Mouse (Mus musculus) intestine, postnatal 0 days (tissue): Measurements from ENCODE around the gene AY761185. TPM values are rescaled to one million over a fixed set of nuclear protein-coding genes. Genes with fewer than 3 reads are reported as not detected.

Experiments used
- ATAC-seq: fragments of 200-750 bp; cut with Nextera tagmentation; 2 replicates; pipeline ENCODE4 v1.8.0; 2017; ENCODE audit warnings: mild to moderate bottlenecking, moderate TSS enrichment, moderate library complexity
- H3K27ac ChIP-seq: fragments of 300-500 bp; sonication (generic); 2 replicates; pipeline ENCODE4 v1.5.1; 2014; ENCODE audit warnings: mild to moderate bottlenecking, low read depth, low read length, moderate library complexity
- H3K27me3 ChIP-seq: fragments of 300-500 bp; sonication (generic); replicated peaks from 2 replicates; pipeline ENCODE4 v1.6.1; 2014; ENCODE audit warnings: low read length, mixed read lengths; ENCODE audit not compliant: control insufficient read depth, insufficient read depth
- H3K36me3 ChIP-seq: fragments of 300-500 bp; sonication (generic); 2 replicates; pipeline ENCODE4 v1.6.1; 2014; ENCODE audit warnings: mild to moderate bottlenecking, moderate library complexity; ENCODE audit not compliant: control insufficient read depth, insufficient read depth
- H3K4me1 ChIP-seq: fragments of 300-500 bp; sonication (generic); replicated peaks from 2 replicates; pipeline ENCODE4 v1.6.1; 2014; ENCODE audit warnings: antibody characterized with exemption, low read length, mixed read lengths; ENCODE audit not compliant: control insufficient read depth, insufficient read depth
- H3K4me2 ChIP-seq: fragments of 300-500 bp; sonication (generic); replicated peaks from 2 replicates; pipeline ENCODE4 v1.6.1; 2014; ENCODE audit warnings: low read depth, mild to moderate bottlenecking, moderate library complexity
- H3K4me3 ChIP-seq: fragments of 300-500 bp; sonication (generic); 2 replicates; pipeline ENCODE4 v1.5.1; 2014; ENCODE audit warnings: low read depth, low read length
- H3K9ac ChIP-seq: fragments of 300-500 bp; sonication (generic); 2 replicates; pipeline ENCODE4 v1.6.1; 2014; ENCODE audit warnings: mild to moderate bottlenecking, low read depth, low read length
- H3K9me3 ChIP-seq: fragments of 300-500 bp; sonication (generic); 2 replicates; pipeline ENCODE4 v1.6.1; 2016; ENCODE audit warnings: mixed run types; ENCODE audit not compliant: control insufficient read depth
- CTCF ChIP-seq: sonication (generic); IDR thresholded peaks from 2 replicates; pipeline ENCODE4 v1.5.1; 2016; ENCODE audit warnings: low read depth, mild to moderate bottlenecking, control low read depth, antibody characterized with exemption, moderate library complexity
- WGBS: fragments of 180-500 bp; shearing (Covaris S2); extraction: QIAGEN DNeasy Blood & Tissue Kit; methylation state at CpG from one replicate; pipeline ENCODE4 v1.1.7; 2014; 5-methylcytosine and 5-hydroxymethylcytosine counted together
- polyA plus RNA-seq: library from polyadenylated mRNA; unstranded; fragments of >200 nt; fragmentation: Nextera tagmentation; extraction: Ambion mirVana; gene quantifications from 2 replicates; pipeline ENCODE4 v1.2.1, GENCODE M21; 2015

Gene AY761185
- polyA plus RNA-seq, 1 experiment from 2014 or later = not detected

DNA sequence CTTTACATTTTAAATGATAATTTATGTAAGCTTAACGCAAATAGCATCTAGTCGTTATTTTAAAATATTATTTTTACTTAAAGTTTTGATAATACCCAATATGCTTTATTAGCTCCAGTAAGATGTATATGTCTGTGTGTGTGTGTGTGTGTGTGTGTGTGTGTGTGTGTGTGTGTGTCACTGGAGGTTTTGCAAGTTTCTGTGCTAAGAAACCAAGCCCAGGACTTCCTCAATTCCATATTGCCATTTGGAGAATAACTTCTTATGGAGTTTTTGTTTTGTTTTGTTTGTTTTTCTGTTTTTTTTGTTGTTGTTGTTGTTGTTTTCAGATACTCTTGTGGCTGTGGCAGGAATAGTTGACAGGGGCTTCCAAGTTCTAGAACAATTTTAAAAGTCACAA, 37.4 kb downstream of the AY761185 start:
- no peak for TF ChIP-seq CTCF
- H3K27ac ChIP-seq = no peak overlapping the region
- no peak overlapping the region for H3K4me3 ChIP-seq
- H3K9me3 ChIP-seq = 0 out of 2 replicates have a peak, but pooled peaks cover 2% of the 10 kb centered on the region
- H3K36me3 ChIP-seq = no peaks in the 10 kb centered on the region
- no peaks in the 10 kb centered on the region for H3K27me3 ChIP-seq
- 97% methylated on average over 2 of the region's 2 CpGs for WGBS
- H3K4me1 ChIP-seq = no peaks in the 10 kb centered on the region
- no peak overlapping the region for H3K9ac ChIP-seq
- ATAC-seq = no peak
- no peak overlapping the region for H3K4me2 ChIP-seq

DNA sequence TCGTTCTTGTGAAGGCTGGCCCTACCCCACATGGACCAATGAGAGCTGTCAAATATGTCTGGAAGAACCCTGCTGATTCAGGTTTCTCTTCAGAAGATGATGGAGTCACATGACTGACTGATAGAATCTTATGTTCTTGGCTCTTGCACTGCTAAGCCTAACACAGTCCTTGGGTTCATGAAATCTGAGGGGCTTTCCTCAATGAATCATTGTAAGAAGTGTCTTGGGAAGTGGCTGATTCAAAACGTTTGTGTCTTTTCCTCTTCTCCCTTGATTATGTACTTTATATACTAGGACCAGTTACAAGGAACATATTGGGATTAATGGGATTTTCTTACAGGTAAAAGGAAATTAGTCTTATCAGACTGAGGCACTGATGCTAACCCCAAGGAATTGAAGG, 42.0 kb downstream of the AY761185 start, which contains the start of gene Gm15056:
TSS of gene Gm15056 (minus strand) at position 101 of the 400 bp plus-strand sequence.
- no peaks in the 10 kb centered on the region for H3K27me3 ChIP-seq
- H3K4me3 ChIP-seq = no peak within 1 kb of the TSS
- H3K9me3 ChIP-seq = no peaks in the 10 kb centered on the region
- no peak for TF ChIP-seq CTCF
- H3K4me2 ChIP-seq = no peak within 1 kb of the TSS
- no peak within 1 kb of the TSS for H3K9ac ChIP-seq
- no peaks in the 10 kb centered on the region for H3K36me3 ChIP-seq
- H3K4me1 ChIP-seq = no peaks in the 10 kb centered on the region
- ATAC-seq = no peak
- 52% methylated on average over 2 of the region's 2 CpGs for WGBS
- no peak within 1 kb of the TSS for H3K27ac ChIP-seq

Other genes starting within 250 kb of the AY761185 start
- gene Defb33, start 52.0 kb downstream of the AY761185 start, polyA plus RNA-seq = not detected in 2 replicates
- gene Gm15056, start 42.1 kb downstream of the AY761185 start, polyA plus RNA-seq = not detected in 2 replicates
- not detected in 2 replicates for gene Gm6040, start 22.6 kb downstream of the AY761185 start, polyA plus RNA-seq
- not detected in 2 replicates for gene Defa21, start 80.8 kb upstream of the AY761185 start, polyA plus RNA-seq
- not detected in 2 replicates for gene Defa23, start 110.3 kb upstream of the AY761185 start, polyA plus RNA-seq
- not detected in 2 replicates for gene Defa35, start 120.3 kb upstream of the AY761185 start, polyA plus RNA-seq
- not detected in 2 replicates for gene Defa25, start 139.7 kb upstream of the AY761185 start, polyA plus RNA-seq
- gene Gm14851, start 151.3 kb upstream of the AY761185 start, polyA plus RNA-seq = not detected in 2 replicates
- gene Defa30, start 189.9 kb upstream of the AY761185 start, polyA plus RNA-seq = 0.92 and 2.0 TPM in 2 replicates
- not detected in 2 replicates for gene Defa22, start 217.6 kb upstream of the AY761185 start, polyA plus RNA-seq
- not detected in 2 replicates for gene Defa31, start 246.9 kb upstream of the AY761185 start, polyA plus RNA-seq